In the genomic region with DNA sequence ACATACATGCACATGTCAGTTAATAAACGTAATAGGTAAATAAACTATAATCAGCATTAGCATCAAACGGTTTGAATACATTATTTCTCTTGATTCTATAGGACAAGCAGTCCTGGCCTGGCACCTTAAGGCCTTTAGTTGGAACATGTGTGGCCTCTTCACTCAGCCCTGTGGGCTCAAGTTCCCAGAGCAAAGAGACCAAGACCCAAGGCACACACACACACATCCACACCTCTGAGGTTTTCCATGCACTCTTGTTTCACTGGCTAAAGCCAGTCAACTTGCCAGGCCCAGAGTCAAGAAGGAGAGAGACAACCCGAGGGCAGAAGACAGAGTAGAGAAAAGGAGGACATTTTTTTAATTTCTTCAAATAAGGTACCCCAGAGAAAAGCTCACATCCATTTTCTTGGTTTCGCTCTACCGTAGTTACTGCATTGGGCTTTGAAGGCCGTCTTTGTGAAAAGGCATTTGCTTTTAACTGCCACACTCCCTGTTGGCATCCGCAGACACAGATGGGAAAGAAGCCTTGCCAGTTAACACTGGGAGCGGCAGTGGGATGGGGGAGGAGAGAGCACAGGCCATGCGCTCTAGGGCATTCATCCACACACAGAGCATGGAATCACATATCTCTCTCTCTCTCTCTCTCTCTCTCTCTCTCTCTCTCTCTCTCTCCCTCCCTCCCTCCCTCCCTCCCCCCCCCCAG, we compare ENCODE assay signal across 12 mouse cellular contexts. TPM values are rescaled to one million over a fixed set of nuclear protein-coding genes. Genes with fewer than 3 reads are reported as not detected.
DNase-seq lines count a peak whose midpoint lies in the region; ATAC-seq and TF ChIP-seq lines count a peak whose summit lies in the region.
"Had no signal": no experiment of that assay in that cellular context is flagged by ENCODE, and none has a peak within 500 bp of the region (broad histone marks: within the 10 kb centered on the region; RNA-seq: fewer than 3 reads in every experiment).

No protein-coding gene starts in this region.

- no peaks in the 10 kb centered on the region; the same call in 1 of the 2 replicates for H3K9me3 ChIP-seq in kidney, embryonic 15.5 days (replicated peaks)
- no peaks in the 10 kb centered on the region for H3K9me3 ChIP-seq in hindbrain, postnatal 0 days (ENCODE audit: low read length)

- TF ChIP-seq POLR2A in kidney, adult 2 months (IDR thresholded peaks at IDR 0.05; ENCODE audit: low read depth, low read length) = no peak
- no peak for TF ChIP-seq POLR2A in thymus, adult 2 months (IDR thresholded peaks at IDR 0.05; ENCODE audit: control insufficient read depth, extremely low read depth, insufficient read depth, low read length, poor library complexity)

- TF ChIP-seq CTCF in kidney, adult 2 months (conservative IDR thresholded peaks at IDR 0.05; ENCODE audit: insufficient read depth, insufficient read length, low read depth, low read length) = no peak
- no peak for TF ChIP-seq CTCF in hindbrain, postnatal 0 days (IDR thresholded peaks at IDR 0.05; ENCODE audit: low read depth)
- no peak for TF ChIP-seq CTCF in thymus, adult 2 months (IDR thresholded peaks at IDR 0.05; ENCODE audit: borderline replicate concordance, control insufficient read depth, extremely low read depth, insufficient read depth, low read length, poor library complexity)
- TF ChIP-seq CTCF in gastrocnemius, adult 2 months (IDR thresholded peaks at IDR 0.05) = no peak

- H3K4me2 ChIP-seq in kidney, embryonic 15.5 days = no peak overlapping the region
- H3K4me2 ChIP-seq in hindbrain, postnatal 0 days (ENCODE audit: low read depth, low read length) = 0 out of 2 replicates have a peak overlapping the region, but pooled peaks have one; percentile 18

- no peak; the same call in 1 of the 2 replicates for ATAC-seq in kidney, embryonic 15.5 days (replicated peaks; ENCODE audit: low FRiP score)
- peak; percentile 92 for ATAC-seq in hindbrain, postnatal 0 days

- peak overlapping the region; percentile 37; the same call in 1 of the 2 replicates for H3K27ac ChIP-seq in kidney, embryonic 15.5 days
- no peak overlapping the region for H3K27ac ChIP-seq in kidney, adult 2 months (ENCODE audit: insufficient read depth, low read depth, low read length)
- H3K27ac ChIP-seq in hindbrain, postnatal 0 days = peak overlapping the region; percentile 48; the same call in 1 of the 2 replicates
- no peak overlapping the region for H3K27ac ChIP-seq in thymus, adult 2 months (ENCODE audit: control insufficient read depth, insufficient read depth, low read length)
- H3K27ac ChIP-seq in gastrocnemius, adult 2 months = no peak overlapping the region
- H3K27ac ChIP-seq: kidney, postnatal 0 days had no signal

- no peak for DNase-seq in kidney, adult 2 months
- peak; percentile 94 for DNase-seq in brain, adult 2 months (ENCODE audit: low read depth, low spot score)
- peak; percentile 87 for DNase-seq in cerebellum, adult 9-11 months
- peak; percentile 79 for DNase-seq in hindbrain, postnatal 0 days (ENCODE audit: low spot score)
- no peak for DNase-seq in urinary bladder, postnatal 25 days (ENCODE audit: low spot score)
- DNase-seq in thymus, adult 2 months = no peak
- no peak for DNase-seq in gastrocnemius, adult 2 months
- DNase-seq: adrenal gland, postnatal 25 days; right cerebral cortex, postnatal 14 days had no signal

- no peak overlapping the region for H3K4me3 ChIP-seq in kidney, embryonic 15.5 days (replicated peaks)
- H3K4me3 ChIP-seq in kidney, adult 2 months (ENCODE audit: insufficient read depth, low read depth, low read length) = no peak overlapping the region
- H3K4me3 ChIP-seq in hindbrain, postnatal 0 days (ENCODE audit: low read length) = no peak overlapping the region
- no peak overlapping the region for H3K4me3 ChIP-seq in thymus, adult 2 months (ENCODE audit: control insufficient read depth, insufficient read depth, low read length)
- no peak overlapping the region for H3K4me3 ChIP-seq in gastrocnemius, adult 2 months
- H3K4me3 ChIP-seq: erythroblast, embryonic 14.5 days had no signal

- 72% methylated on average over 9 of the region's 9 CpGs for WGBS in kidney, embryonic 15.5 days
- 73% methylated on average over 9 of the region's 9 CpGs for WGBS in kidney, adult 2 months
- WGBS in hindbrain, postnatal 0 days = 43% methylated on average over 9 of the region's 9 CpGs
- WGBS in thymus, adult 2 months = 94% methylated on average over 9 of the region's 9 CpGs

- no peaks in the 10 kb centered on the region for H3K27me3 ChIP-seq in kidney, embryonic 15.5 days
- no peaks in the 10 kb centered on the region for H3K27me3 ChIP-seq in kidney, adult 2 months (replicated peaks; ENCODE audit: control insufficient read depth, insufficient read depth, low read length)
- H3K27me3 ChIP-seq in hindbrain, postnatal 0 days (ENCODE audit: insufficient read depth, low read length) = no peaks in the 10 kb centered on the region
- no peaks in the 10 kb centered on the region for H3K27me3 ChIP-seq in thymus, adult 2 months (ENCODE audit: control insufficient read depth, insufficient read depth, low read length)

- peaks cover 19% of the 10 kb centered on the region for H3K4me1 ChIP-seq in kidney, embryonic 15.5 days
- peaks cover 8% of the 10 kb centered on the region for H3K4me1 ChIP-seq in kidney, adult 2 months (ENCODE audit: control insufficient read depth, insufficient read depth, low read length)
- no peaks in the 10 kb centered on the region for H3K4me1 ChIP-seq in hindbrain, postnatal 0 days (ENCODE audit: insufficient read depth, low read length)
- H3K4me1 ChIP-seq in thymus, adult 2 months (replicated peaks; ENCODE audit: control insufficient read depth, insufficient read depth, low read length) = peaks cover 5% of the 10 kb centered on the region; the same call in 1 of the 2 replicates

- H3K9ac ChIP-seq in kidney, embryonic 15.5 days = no peak overlapping the region
- no peak overlapping the region for H3K9ac ChIP-seq in hindbrain, postnatal 0 days (replicated peaks; ENCODE audit: low read length)

- intact Hi-C loops in gastrocnemius, adult 2 months (cut with DNase I) = no loop called here

- no peaks in the 10 kb centered on the region for H3K36me3 ChIP-seq in kidney, embryonic 15.5 days
- H3K36me3 ChIP-seq in kidney, adult 2 months (ENCODE audit: control insufficient read depth, insufficient read depth, low read length) = no peaks in the 10 kb centered on the region
- H3K36me3 ChIP-seq in hindbrain, postnatal 0 days (ENCODE audit: insufficient read depth, low read length) = no peaks in the 10 kb centered on the region
- no peaks in the 10 kb centered on the region for H3K36me3 ChIP-seq in thymus, adult 2 months (ENCODE audit: control insufficient read depth, insufficient read depth, low read length)

RNA-seq across cellular contexts. Expression of a gene that starts 22.2 kb away (rescaled TPM):
- 8.4 and 8.6 TPM in 2 replicates for polyA plus RNA-seq in kidney, embryonic 15.5 days (2015; fragmentation: Nextera tagmentation; extraction: Ambion mirVana)
- 7.8 and 8.1 TPM in 2 replicates for polyA plus RNA-seq in kidney, adult 2 months (2012; rRNA removed)
- total RNA-seq in hindbrain, postnatal 0 days (2014; rRNA removed) = 3.0 and 4.9 TPM in 2 replicates
- polyA plus RNA-seq in hindbrain, postnatal 0 days (2015; fragmentation: Nextera tagmentation; extraction: Ambion mirVana) = 3.6 and 5.0 TPM in 2 replicates
- polyA plus RNA-seq in thymus, adult 2 months (2012; rRNA removed) = 12.4 and 18.3 TPM in 2 replicates
- 1 to 10 TPM; 1.2 to 1.4 TPM for total RNA-seq in gastrocnemius, adult 2 months (2021)
- polyA plus RNA-seq: erythroblast, embryonic 14.5 days had no signal

Comparison
In these comparisons a context has a peak if more than half of its experiments do, and no peak if none do; other contexts are left out.
1. H3K27ac ChIP-seq: peak in kidney, embryonic 15.5 days (single experiment) and hindbrain, postnatal 0 days (single experiment); none in kidney, adult 2 months (single experiment), thymus, adult 2 months (single experiment) and gastrocnemius, adult 2 months (single experiment).
2. DNase-seq: peak in brain, adult 2 months (single experiment), cerebellum, adult 9-11 months (single experiment) and hindbrain, postnatal 0 days (single experiment); none in kidney, adult 2 months (single experiment), urinary bladder, postnatal 25 days (single experiment), thymus, adult 2 months (single experiment) and gastrocnemius, adult 2 months (single experiment).